Mouse (Mus musculus) heart, embryonic 10.5 days (tissue): ENCODE results near the gene Rasgrp1. TPM values are rescaled to one million over a fixed set of nuclear protein-coding genes. Genes with fewer than 3 reads are reported as not detected.

Experiments used
- DNase-seq: peaks from one replicate; pipeline ENCODE4 v3.0.0-alpha.2; 2017; ENCODE audit warnings: low spot score
- H3K27ac ChIP-seq: fragments of 300-500 bp; sonication (generic); 2 replicates; pipeline ENCODE4 v1.5.1; 2016; ENCODE audit warnings: mild to moderate bottlenecking
- H3K27me3 ChIP-seq: fragments of 300-500 bp; sonication (generic); 2 replicates; pipeline ENCODE4 v1.6.1; 2016; ENCODE audit warnings: mild to moderate bottlenecking; ENCODE audit not compliant: poor library complexity, insufficient read depth, severe bottlenecking
- H3K36me3 ChIP-seq: fragments of 300-500 bp; sonication (generic); 2 replicates; pipeline ENCODE4 v1.6.1; 2016; ENCODE audit warnings: mild to moderate bottlenecking, moderate library complexity
- H3K4me1 ChIP-seq: fragments of 300-500 bp; sonication (generic); 2 replicates; pipeline ENCODE4 v1.6.1; 2016; ENCODE audit warnings: mild to moderate bottlenecking
- H3K4me3 ChIP-seq: fragments of 300-500 bp; sonication (generic); 2 replicates; pipeline ENCODE4 v1.5.1; 2016; ENCODE audit warnings: mild to moderate bottlenecking, moderate library complexity
- H3K9me3 ChIP-seq: fragments of 300-500 bp; sonication (generic); 2 replicates; pipeline ENCODE4 v1.6.1; 2016; ENCODE audit warnings: mild to moderate bottlenecking, moderate library complexity
- WGBS: fragments of 180-500 bp; shearing (Covaris S2); methylation state at CpG from one replicate; pipeline ENCODE4 v1.1.7; 2016; 5-methylcytosine and 5-hydroxymethylcytosine counted together
- polyA plus RNA-seq: library from polyadenylated mRNA; unstranded; fragments of >200 nt; fragmentation: Nextera tagmentation; extraction: Ambion mirVana; gene quantifications from 2 replicates; pipeline ENCODE4 v1.2.1, GENCODE M21; 2016

The Rasgrp1 gene
- polyA plus RNA-seq, 1 experiment from 2014 or later: 0.46 TPM

DNA sequence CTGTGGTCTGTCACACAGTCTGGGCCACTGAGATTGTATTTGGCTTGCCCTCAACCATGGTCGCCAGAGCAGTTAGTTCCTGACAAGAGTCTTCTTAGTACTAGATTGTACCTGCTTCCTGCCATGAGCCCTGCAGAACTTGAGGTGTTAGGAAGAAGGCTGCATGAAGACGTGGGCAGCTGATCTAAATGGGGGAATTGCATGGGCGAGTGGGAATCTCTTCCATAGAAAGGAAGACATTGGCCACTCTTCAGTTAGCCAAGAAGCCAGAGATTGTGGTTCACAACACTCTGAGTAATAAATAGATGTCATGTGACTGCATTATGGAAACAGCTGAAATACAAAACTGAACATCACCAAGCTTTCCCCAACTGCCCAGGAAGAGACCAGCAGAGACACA, 23.8 kb downstream of the Rasgrp1 start:
- no peak overlapping the region for H3K27ac ChIP-seq
- no peak overlapping the region for H3K4me3 ChIP-seq
- H3K36me3 ChIP-seq: no peaks in the 10 kb centered on the region
- no peak for DNase-seq
- 76% methylated on average over 3 of the region's 3 CpGs for WGBS
- no peaks in the 10 kb centered on the region for H3K9me3 ChIP-seq
- no peaks in the 10 kb centered on the region for H3K27me3 ChIP-seq
- no peaks in the 10 kb centered on the region for H3K4me1 ChIP-seq

DNA sequence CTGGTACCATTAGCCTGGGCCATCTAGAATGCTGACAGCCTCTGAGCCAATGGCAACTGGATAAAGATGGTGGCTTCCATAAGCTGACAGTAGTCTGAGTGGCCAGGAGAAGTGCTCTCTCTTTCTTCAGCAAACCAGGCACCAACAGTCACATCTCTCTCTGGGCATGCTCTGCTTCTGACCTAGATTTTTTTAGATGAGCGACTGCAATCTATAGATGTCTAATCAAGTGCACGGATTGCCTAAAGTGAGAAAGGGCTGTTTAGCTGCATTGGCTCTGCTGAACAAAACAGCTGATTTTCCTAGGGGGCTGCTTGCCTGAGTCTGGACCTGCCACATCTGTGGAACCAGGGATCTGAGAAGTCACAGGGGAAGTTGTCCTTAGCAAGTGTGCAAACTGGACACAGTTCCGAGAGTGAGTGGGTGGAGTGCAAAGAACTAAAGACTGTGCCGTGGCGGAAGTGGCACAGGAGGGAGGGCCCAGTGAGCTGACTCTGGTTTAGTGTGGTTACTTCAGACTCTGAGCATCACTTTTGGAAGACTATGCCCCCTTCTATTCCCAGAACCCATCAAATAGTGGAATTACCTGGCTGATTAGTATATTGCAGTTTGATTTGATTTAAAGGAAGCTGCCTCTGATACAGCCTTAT, 29.1 kb downstream of the Rasgrp1 start:
- H3K27me3 ChIP-seq: no peaks in the 10 kb centered on the region
- no peak for DNase-seq
- H3K36me3 ChIP-seq: no peaks in the 10 kb centered on the region
- H3K4me3 ChIP-seq: no peak overlapping the region
- no peaks in the 10 kb centered on the region for H3K9me3 ChIP-seq
- H3K27ac ChIP-seq: no peak overlapping the region
- 90% methylated on average over 5 of the region's 5 CpGs for WGBS
- H3K4me1 ChIP-seq: no peaks in the 10 kb centered on the region

DNA sequence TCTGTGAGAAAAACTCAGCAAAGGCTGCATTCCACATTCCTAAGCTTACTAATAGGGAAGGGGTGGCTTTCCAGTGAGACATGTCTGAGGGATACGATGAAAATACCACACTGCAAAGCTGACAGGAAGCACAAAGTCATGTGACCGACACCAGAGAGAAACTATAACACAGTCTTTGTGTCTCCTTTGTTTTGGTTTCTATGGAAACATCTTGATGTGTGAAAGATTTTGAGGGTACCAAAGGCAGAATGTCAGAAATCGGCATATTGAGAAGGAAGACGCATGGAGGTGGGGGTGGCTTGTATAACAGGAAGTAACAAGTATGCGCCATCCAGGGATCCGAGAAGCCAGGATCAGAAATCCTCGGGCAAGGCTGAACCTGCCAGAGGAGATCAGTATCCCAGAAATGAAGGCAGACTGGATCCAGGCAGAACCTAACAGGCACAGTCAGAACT, 30.3 kb downstream of the Rasgrp1 start:
- DNase-seq: no peak
- H3K27ac ChIP-seq: no peak overlapping the region
- no peaks in the 10 kb centered on the region for H3K36me3 ChIP-seq
- H3K4me1 ChIP-seq: no peaks in the 10 kb centered on the region
- H3K4me3 ChIP-seq: no peak overlapping the region
- 76% methylated on average over 7 of the region's 7 CpGs for WGBS
- H3K9me3 ChIP-seq: no peaks in the 10 kb centered on the region
- no peaks in the 10 kb centered on the region for H3K27me3 ChIP-seq

DNA sequence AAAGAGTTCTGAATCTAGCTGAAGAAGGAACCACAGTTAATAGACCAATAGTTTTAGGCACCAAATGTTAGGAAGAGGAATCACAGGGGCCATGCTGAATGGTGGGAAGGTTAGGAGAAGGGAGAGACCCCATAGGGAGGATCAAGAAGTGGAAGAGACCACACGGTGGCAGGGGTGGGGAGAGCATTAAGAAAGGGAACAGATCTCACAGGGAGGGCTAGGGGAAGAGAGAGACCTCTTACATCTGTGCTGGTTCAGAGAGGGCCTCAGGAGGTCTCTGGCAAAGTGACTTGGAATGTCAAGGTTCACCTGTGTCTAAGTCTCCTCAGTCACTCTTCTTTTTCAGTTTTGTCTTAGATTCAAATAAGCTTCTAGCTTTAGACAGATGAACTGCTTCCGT, 30.8 kb downstream of the Rasgrp1 start:
- H3K9me3 ChIP-seq: no peaks in the 10 kb centered on the region
- 49% methylated on average over 2 of the region's 2 CpGs for WGBS
- DNase-seq: no peak
- H3K36me3 ChIP-seq: no peaks in the 10 kb centered on the region
- H3K4me3 ChIP-seq: no peak overlapping the region
- H3K27ac ChIP-seq: no peak overlapping the region
- no peaks in the 10 kb centered on the region for H3K4me1 ChIP-seq
- H3K27me3 ChIP-seq: no peaks in the 10 kb centered on the region

DNA sequence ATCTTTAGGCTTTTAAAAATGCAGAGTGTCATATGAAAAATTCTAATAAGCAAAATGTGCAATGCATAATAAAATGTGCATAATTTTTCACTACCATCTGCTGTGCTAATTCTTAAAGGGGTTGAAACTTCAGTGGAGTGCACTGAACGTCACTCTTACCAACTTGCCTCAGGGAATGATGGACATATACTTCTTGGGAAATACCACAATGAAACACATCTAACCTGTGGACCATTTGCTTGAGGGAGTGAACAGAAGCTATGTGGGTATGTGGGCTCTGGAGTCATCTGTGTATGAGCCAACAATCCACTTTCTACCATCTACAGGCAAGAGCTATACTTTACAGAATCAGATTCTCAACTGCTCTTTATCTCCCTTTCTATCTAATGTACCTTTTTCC, 31.5 kb downstream of the Rasgrp1 start:
- Histone ChIP-seq H3K4me3 (no peak overlapping the region), H3K27me3 (no peaks in the 10 kb centered on the region), H3K36me3 (no peaks in the 10 kb centered on the region), H3K9me3 (no peaks in the 10 kb centered on the region), H3K27ac (no peak overlapping the region), H3K4me1 (no peaks in the 10 kb centered on the region)
- 61% methylated on average over 1 of the region's 1 CpGs for WGBS
- no peak for DNase-seq

DNA sequence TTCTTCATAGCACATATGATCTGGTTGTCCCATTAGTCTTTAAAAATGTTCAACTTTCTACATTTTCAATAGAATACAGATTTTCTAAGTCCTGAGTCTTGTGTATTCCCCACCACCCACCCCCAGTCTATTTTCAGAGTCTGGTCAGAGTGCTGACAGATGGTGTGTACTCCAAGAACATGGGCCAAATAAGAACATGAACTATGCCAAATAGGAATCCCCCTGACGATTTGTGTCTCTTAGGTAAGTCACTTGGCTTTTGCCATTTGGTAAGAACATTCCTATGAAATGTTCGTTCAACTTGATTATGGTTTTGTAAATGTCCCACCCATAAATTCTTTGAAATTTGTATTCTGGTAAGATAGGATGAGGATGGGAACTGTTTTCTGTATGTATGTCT, 33.8 kb downstream of the Rasgrp1 start:
- no peaks in the 10 kb centered on the region for H3K9me3 ChIP-seq
- no peaks in the 10 kb centered on the region for H3K4me1 ChIP-seq
- no peak for DNase-seq
- H3K36me3 ChIP-seq: no peaks in the 10 kb centered on the region
- H3K4me3 ChIP-seq: no peak overlapping the region
- no peak overlapping the region for H3K27ac ChIP-seq
- 71% methylated on average over 2 of the region's 2 CpGs for WGBS
- H3K27me3 ChIP-seq: no peaks in the 10 kb centered on the region

DNA sequence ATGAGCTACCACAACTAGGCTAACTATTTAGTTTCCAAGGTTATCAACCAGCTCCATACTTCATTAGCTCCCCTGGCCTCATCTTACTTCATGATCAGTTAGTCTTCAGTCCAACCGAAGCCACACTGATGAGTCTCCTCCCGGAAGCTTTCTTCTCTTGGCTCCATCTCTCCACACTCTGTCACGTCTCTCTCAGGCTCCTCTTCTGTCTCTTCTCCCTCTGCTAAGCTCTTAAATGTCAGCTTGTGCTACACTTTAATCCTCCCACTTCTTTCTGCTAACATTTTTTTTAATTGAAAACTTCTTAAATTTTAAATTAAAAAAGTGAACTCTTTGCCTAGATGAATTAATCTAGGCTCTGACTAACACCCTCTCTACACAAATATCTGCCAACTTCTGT, 34.8 kb downstream of the Rasgrp1 start:
- WGBS: 77% methylated on average over 3 of the region's 3 CpGs
- H3K27me3 ChIP-seq: no peaks in the 10 kb centered on the region
- H3K36me3 ChIP-seq: no peaks in the 10 kb centered on the region
- no peak overlapping the region for H3K27ac ChIP-seq
- DNase-seq: no peak
- H3K9me3 ChIP-seq: no peaks in the 10 kb centered on the region
- no peaks in the 10 kb centered on the region for H3K4me1 ChIP-seq
- no peak overlapping the region for H3K4me3 ChIP-seq

DNA sequence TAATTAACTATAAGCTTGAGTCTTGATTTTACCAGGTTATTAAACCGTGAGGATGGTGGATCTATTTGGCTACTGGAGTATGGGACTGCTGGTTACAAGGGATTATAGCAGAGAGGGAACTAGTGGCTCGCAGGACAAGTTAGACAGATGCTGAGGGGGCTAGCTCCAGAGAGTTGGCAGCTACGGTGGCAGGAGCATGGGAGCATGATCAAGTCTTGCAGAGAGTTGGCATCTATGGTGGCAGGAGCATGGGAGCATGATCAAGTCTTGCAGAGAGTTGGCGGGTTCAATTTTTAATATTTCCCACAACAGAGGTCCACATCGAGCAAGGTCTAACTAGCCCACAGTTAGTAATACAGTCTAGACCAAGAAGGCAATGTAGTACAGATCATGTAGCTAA, 37.9 kb downstream of the Rasgrp1 start:
- no peaks in the 10 kb centered on the region for H3K9me3 ChIP-seq
- no peaks in the 10 kb centered on the region for H3K4me1 ChIP-seq
- no peaks in the 10 kb centered on the region for H3K27me3 ChIP-seq
- no peaks in the 10 kb centered on the region for H3K36me3 ChIP-seq
- WGBS: 78% methylated on average over 5 of the region's 5 CpGs
- H3K27ac ChIP-seq: no peak overlapping the region
- DNase-seq: no peak
- no peak overlapping the region for H3K4me3 ChIP-seq

DNA sequence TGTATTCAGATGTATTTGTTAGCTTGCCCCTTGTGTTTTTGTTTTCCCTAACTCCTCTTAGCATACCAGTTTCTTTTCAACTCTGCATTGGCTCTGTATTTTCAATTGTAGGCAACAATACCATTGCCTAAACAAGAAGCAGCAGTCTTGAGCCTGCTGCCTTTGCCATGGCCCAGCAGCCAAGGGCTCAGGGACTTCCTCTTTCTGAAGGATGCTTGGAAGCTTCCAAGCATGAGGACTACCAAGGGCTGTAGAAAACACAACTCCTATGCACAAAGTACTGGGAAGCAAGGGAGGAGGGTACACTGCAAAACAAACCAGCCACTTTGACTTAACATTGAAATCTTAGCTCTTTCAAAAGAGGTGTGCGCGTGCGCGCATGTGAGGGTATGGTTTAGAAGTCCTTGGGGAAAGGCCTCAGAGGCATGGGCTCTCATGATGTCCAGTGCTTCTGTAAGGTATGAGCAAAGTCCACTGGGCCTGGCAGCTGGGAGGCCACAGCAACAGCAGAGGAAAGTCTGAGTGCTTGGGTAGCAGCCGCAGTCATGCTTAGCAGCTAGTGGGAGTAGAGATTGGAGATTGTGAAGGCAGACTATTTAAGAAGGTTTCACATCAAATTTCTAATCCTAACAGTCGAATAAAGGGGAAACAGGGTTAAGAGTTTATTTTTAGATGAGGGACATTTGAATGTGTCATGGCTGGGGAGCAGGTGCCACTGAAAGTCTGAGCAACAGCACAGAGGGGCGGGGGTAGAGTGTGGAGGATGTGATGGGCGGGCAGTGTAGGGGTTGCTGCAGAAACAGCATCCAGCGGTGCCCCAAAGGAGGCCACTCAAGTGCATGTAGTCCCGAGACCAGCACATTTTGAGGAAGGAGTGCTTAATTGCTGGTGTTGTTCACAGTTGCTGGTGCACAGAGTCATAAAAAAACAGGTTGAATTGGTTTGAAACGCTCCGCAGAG, 39.1 kb downstream of the Rasgrp1 start:
- H3K36me3 ChIP-seq: no peaks in the 10 kb centered on the region
- WGBS: 86% methylated on average over 12 of the region's 12 CpGs
- DNase-seq: no peak

DNA sequence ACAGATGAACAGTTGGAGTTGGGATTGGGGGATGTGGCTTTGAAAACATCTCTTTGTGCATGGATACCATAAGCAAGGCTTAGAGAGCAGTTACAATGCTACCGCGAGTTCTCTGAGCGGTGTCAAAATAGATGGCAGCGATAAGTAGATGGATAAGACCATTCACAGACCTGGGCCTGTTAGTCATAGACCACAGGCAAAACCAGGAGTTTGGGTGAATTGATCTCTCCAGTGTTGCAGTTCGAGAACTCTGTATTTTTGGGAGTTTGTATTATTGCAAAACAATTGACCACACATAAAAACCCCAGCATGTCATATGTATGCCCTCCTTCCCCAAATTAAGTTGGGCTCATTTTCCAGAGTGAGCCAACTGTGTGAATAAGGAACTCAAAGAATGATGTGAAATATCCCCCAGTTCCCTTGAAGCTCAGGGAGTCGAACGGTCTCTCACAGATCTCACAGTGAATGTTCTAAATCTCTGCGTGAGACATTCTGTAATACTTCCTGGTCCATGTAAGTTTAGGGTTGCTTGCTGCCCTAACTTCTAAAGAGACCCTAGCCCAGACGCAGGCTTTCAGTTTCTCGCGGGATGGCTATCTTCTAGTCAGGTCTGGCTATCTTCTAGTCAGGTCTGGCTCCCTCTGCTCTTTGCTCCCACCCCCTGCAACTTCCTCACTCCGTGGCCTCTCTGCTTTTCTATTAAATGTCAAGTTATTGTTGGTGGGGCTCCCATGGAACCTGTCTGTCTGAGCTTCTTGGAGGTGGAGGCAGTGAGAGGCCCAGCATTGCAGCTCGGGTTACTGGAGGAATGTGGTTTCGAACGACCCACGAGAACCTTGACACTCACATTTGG, 43.0 kb downstream of the Rasgrp1 start:
- WGBS: 82% methylated on average over 16 of the region's 16 CpGs
- Histone ChIP-seq H3K27me3 (no peaks in the 10 kb centered on the region), H3K36me3 (no peaks in the 10 kb centered on the region), H3K27ac (no peak overlapping the region), H3K4me3 (no peak overlapping the region), H3K4me1 (no peaks in the 10 kb centered on the region), H3K9me3 (no peaks in the 10 kb centered on the region)
- no peak for DNase-seq

More for the DNA sequence above, 39.1 kb downstream of the Rasgrp1 start:
- Histone ChIP-seq H3K4me1 (no peaks in the 10 kb centered on the region), H3K4me3 (no peak overlapping the region), H3K9me3 (no peaks in the 10 kb centered on the region), H3K27me3 (no peaks in the 10 kb centered on the region), H3K27ac (no peak overlapping the region)

DNA sequence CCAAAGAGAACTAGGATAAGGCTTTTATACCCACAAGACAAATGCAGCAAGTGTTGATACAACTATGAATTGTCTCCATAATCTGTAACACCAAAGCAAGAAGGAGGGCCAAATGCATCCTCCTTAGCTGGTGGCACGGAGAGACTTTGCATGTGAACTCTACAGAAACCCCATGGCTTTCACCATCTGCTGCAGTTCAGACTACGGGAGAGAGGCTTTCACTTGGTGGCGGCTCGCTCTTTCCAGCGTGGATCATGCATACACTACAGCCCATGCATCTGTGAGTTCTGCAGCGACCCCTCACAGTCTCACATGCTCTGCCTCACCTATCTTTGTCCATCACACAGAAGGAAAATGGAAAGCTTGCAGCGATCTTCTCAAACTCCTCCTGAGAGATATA, 54.5 kb downstream of the Rasgrp1 start:
- no peak overlapping the region for H3K27ac ChIP-seq
- 0 out of 2 replicates have a peak, but pooled peaks cover 4% of the 10 kb centered on the region for H3K27me3 ChIP-seq
- H3K4me3 ChIP-seq: no peak overlapping the region
- no peaks in the 10 kb centered on the region for H3K9me3 ChIP-seq
- 87% methylated on average over 7 of the region's 7 CpGs for WGBS
- no peaks in the 10 kb centered on the region for H3K4me1 ChIP-seq
- H3K36me3 ChIP-seq: no peaks in the 10 kb centered on the region
- DNase-seq: no peak

DNA sequence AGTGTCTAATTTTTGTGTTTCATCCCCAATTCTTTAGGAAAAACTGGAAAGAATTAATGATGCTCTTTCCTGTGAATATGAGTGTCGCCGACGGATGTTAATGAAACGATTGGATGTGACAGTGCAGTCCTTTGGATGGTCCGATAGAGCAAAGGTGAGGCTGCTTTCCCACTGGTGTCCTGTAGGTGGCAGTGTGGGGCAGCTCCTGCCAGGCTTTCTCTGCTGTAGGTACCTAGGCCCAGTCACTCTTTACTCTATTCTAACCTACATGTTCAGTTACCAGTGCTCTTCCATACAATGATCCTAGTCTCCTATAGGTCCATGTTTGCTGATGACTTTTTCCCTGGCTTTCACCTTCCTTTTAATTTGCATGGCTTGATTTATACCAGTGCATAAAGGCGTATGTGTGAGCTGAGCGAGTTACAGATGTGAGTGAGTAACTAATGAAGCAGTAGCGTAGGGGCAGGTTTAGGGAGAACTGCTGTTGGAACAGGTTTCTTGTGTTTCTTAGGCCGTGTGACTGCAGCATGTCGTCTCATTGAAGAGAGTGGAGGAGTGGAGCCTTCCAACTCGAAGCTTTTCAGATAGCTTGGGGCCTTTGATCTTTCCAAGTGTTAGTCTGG, 78.9 kb downstream of the Rasgrp1 start:
- H3K4me3 ChIP-seq: no peak overlapping the region
- H3K36me3 ChIP-seq: peaks cover 47% of the 10 kb centered on the region
- H3K27me3 ChIP-seq: no peaks in the 10 kb centered on the region
- 66% methylated on average over 11 of the region's 11 CpGs for WGBS
- no peaks in the 10 kb centered on the region for H3K4me1 ChIP-seq
- no peak overlapping the region for H3K27ac ChIP-seq
- DNase-seq: no peak
- no peaks in the 10 kb centered on the region for H3K9me3 ChIP-seq
